Mouse (Mus musculus) CH12.LX (cell line): ENCODE data around the gene Prkg1.
A peak's percentile ranks its signal among the peaks of the same experiment; 100 is the strongest.

ENCODE experiments used
- CTCF ChIP-seq, 2 experiments: IDR thresholded peaks in 1 of 2; conservative IDR thresholded peaks in 1 of 2; 2 replicates each; pipeline ENCODE4 v1.5.1; 2011 to 2012; ENCODE audit warnings: low read depth in 2 of 2, low read length in 2 of 2, improper control_type of control experiment in 1 of 2, inconsistent platforms in 1 of 2, mild to moderate bottlenecking in 1 of 2, moderate library complexity in 1 of 2
- E2F4 ChIP-seq: IDR thresholded peaks from 2 replicates; pipeline ENCODE4 v1.6.1; 2011; ENCODE audit warnings: low read depth, low read length, improper control_type of control experiment; ENCODE audit not compliant: insufficient replicate concordance

GRCm38 (mm10) chr19:30827820-30828219 lies 937.0 kb downstream of the Prkg1 start:
- TF ChIP-seq CTCF (conservative IDR thresholded peaks at IDR 0.05 in 1 of 2, IDR thresholded peaks at IDR 0.05 in 1 of 2; ENCODE audit: low read depth in 2 of 2, low read length in 2 of 2) (peak in 1 of 2 experiments; percentile 29; a peak in 2 of 4 replicates), E2F4 (no peak)
